Mouse (Mus musculus) olfactory bulb, adult 2 months (tissue): ENCODE results near the gene Fxr2. TPM values are rescaled to one million over a fixed set of nuclear protein-coding genes. Genes with fewer than 3 reads are reported as not detected.

Experiments used
- H3K27ac ChIP-seq: fragments of 200-500 bp; 2 replicates; pipeline ENCODE4 v1.5.1; 2012; ENCODE audit warnings: low read depth, low read length; ENCODE audit not compliant: insufficient read depth
- H3K4me1 ChIP-seq: fragments of 200-500 bp; 2 replicates; pipeline ENCODE4 v1.6.1; 2012; ENCODE audit warnings: low read length; ENCODE audit not compliant: control insufficient read depth, insufficient read depth
- H3K4me3 ChIP-seq: fragments of 200-500 bp; 2 replicates; pipeline ENCODE4 v1.5.1; 2012; ENCODE audit warnings: mild to moderate bottlenecking, low read depth, low read length, moderate library complexity; ENCODE audit not compliant: insufficient read depth
- CTCF ChIP-seq: fragments of 200-500 bp; IDR thresholded peaks from 2 replicates; pipeline ENCODE4 v1.5.1; 2012; ENCODE audit warnings: low read depth, mild to moderate bottlenecking, low read length, moderate library complexity; ENCODE audit not compliant: insufficient read depth
- POLR2A ChIP-seq: fragments of 200-500 bp; IDR thresholded peaks from 2 replicates; pipeline ENCODE4 v1.6.1; 2012; ENCODE audit warnings: mild to moderate bottlenecking, low read depth, low read length, moderate library complexity; ENCODE audit not compliant: insufficient read depth
- WGBS: fragments of 180-500 bp; shearing (Covaris S2); methylation state at CpG from one replicate; pipeline ENCODE4 v1.1.7; 2018; 5-methylcytosine and 5-hydroxymethylcytosine counted together
- polyA plus RNA-seq: library from polyadenylated mRNA; stranded (reverse); fragments of >200 nt; gene quantifications from 2 replicates; pipeline ENCODE4 v1.2.4, GENCODE M21; 2012; ENCODE audit warnings: low replicate concordance; ENCODE audit not compliant: missing spikeins, insufficient read depth, insufficient read length

The Fxr2 gene
- polyA plus RNA-seq, 1 experiment, result not detected

- Histone ChIP-seq H3K4me3 (no peak overlapping the region), H3K27ac (no peak overlapping the region), H3K4me1 (peaks cover 32% of the 10 kb centered on the region)
- 87% methylated on average over 12 of the region's 12 CpGs for WGBS
- TF ChIP-seq POLR2A, result no peak
- TF ChIP-seq CTCF, result no peak
Measured at GRCm38 (mm10) chr11:69684128-69684745, 51.4 kb downstream of the Fxr2 start.

DNA sequence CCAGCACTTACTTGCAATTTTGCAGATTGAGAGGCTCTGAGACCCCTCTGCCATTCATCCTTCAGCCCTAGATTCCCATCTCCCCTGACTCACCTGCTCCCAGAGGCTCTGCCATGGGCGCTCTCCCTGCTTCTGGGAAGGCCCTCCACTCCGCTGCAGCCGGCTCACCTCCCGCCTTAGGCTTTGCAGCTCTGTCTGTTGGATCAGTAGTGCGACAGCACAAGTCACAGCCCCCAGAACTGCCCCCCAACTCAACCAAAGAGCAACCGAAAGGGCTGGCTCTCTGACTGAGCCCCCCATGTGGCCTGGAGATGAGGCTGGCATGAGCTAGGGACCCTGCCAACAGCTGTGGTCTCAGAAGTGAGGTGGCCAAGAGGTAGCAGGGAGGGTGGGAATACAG is 52.1 kb downstream of the Fxr2 start:
- TF ChIP-seq POLR2A, result no peak
- no peak for TF ChIP-seq CTCF
- Histone ChIP-seq H3K4me3 (no peak overlapping the region), H3K27ac (peak overlapping the region; percentile 94), H3K4me1 (peaks cover 31% of the 10 kb centered on the region)
- 72% methylated on average over 6 of the region's 6 CpGs for WGBS

DNA sequence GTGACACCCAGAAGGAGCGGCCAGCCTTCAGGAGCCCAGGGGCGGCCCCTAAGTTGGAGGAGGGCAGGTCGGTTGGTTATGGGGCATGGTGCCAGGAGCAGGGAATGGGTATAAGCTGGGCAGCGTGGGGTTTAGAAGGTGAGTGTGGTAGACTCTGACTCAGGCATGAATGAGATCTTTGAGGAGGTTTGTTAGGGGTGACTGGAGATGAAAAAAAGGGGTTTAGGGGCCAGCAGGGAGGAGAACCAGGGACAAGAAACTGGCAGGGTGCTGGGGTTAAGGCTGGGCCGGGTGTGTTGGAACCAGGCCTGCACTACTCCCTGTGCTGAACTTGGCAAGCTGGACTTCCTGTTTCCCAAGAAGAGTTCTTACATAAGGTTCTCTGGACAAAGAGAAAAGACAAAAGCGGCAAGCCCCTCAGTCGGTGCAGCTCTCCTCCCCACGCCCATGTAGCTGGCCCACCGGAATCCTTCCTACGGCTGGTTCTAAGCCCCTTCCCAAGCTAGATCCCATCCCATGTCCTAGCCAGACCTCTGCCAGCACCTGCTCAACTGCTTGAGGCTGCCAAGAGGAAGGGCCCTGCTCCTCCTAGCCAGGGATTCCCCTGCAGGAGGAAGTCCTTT is 52.8 kb downstream of the Fxr2 start, which contains the start of gene Tnfsf13:
Gene Tnfsf13, minus strand, starts transcription at position 259 of the 623 bp plus-strand sequence.
- peak within 1 kb of the TSS; percentile 94 for H3K27ac ChIP-seq
- H3K4me1 ChIP-seq, result peaks cover 24% of the 10 kb centered on the region
- 40% methylated on average over 10 of the region's 10 CpGs for WGBS
- TF ChIP-seq POLR2A, result no peak; the same call in 1 of the 2 replicates
- TF ChIP-seq CTCF, result no peak
- no peak within 1 kb of the TSS for H3K4me3 ChIP-seq

- H3K27ac ChIP-seq, result no peak overlapping the region
- H3K4me3 ChIP-seq, result no peak overlapping the region
- no peak for TF ChIP-seq POLR2A
- WGBS, result 3% methylated on average over 4 of the region's 4 CpGs
- H3K4me1 ChIP-seq, result peaks cover 22% of the 10 kb centered on the region
Measured at GRCm38 (mm10) chr11:69686377-69686776, 53.6 kb downstream of the Fxr2 start.

DNA sequence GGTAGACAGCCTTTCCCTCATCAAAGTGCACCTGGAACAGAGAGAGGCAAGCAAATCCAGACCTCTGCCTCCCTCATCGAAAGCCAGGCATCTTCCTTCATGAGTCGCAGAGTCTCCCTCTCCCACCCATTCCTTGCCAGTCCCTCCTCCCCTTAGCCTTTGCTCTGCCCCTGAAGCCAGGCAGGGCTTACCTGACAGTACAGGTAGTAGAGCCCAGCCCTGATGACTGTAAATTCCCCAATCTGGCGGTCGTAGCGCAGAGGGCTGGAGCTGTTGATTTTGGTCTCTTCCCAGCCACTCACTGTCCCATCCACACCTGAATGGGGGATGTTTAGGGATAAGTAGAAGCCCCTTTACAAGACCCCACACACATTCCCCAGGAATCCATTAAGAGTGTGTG is 54.3 kb downstream of the Fxr2 start:
- H3K4me1 ChIP-seq, result peaks cover 22% of the 10 kb centered on the region
- 68% methylated on average over 5 of the region's 5 CpGs for WGBS
- no peak overlapping the region for H3K4me3 ChIP-seq
- H3K27ac ChIP-seq, result no peak overlapping the region
- TF ChIP-seq POLR2A, result no peak
- no peak for TF ChIP-seq CTCF

DNA sequence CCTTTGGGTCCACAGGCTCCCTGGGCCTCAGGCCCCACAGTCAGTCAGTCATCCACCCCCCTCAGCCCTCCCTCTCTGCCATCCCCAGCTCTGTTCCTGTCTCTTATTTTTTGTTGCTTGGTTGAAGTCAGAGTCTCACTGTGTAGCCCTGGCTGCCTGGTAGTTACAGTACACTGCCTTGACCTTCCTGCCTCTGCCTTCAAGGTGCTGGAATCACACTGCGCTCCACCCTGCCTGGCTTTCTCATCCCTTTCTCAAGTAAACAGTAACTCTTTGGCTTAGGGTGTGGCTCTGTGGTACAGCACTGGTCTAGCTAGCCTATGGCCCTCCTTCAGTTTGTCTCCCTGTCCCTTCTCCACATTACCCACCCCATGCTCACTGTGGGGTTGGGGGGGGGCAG is 57.1 kb downstream of the Fxr2 start:
- H3K27ac ChIP-seq, result no peak overlapping the region
- no peak for TF ChIP-seq CTCF
- TF ChIP-seq POLR2A, result no peak
- WGBS, result 97% methylated on average over 1 of the region's 1 CpGs
- no peak overlapping the region for H3K4me3 ChIP-seq
- H3K4me1 ChIP-seq, result peaks cover 25% of the 10 kb centered on the region

DNA sequence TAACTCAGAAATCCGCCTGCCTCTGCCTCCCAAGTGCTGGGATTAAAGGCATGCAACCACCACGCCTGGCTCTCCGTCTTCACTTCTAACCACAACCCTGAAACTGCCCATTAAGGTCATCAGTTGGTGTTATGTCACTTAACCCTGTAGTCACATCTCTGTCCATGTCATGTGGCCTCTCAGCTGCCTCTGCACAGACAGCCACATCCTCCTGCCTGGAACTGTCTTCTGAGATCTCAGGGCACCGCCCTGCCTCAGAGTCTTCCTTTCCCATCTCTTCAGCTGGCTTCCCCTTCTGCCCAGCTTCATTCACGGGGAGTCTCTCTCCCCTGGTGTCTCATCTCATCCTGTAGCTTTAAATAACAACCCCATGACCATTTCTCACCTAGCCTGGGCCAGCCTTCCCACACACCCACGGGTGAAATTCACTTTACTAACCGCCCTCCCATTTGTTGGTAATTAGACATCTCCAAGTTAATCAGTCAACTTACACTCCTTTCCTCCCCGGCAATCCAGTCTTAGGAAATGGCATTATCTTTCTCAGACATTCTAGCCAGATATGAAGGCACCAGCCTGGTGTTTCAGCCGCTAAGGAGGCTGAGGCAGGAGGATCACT is 59.5 kb downstream of the Fxr2 start:
- TF ChIP-seq CTCF (no peak), POLR2A (no peak)
- H3K27ac ChIP-seq, result no peak overlapping the region
- WGBS, result 71% methylated on average over 9 of the region's 9 CpGs

DNA sequence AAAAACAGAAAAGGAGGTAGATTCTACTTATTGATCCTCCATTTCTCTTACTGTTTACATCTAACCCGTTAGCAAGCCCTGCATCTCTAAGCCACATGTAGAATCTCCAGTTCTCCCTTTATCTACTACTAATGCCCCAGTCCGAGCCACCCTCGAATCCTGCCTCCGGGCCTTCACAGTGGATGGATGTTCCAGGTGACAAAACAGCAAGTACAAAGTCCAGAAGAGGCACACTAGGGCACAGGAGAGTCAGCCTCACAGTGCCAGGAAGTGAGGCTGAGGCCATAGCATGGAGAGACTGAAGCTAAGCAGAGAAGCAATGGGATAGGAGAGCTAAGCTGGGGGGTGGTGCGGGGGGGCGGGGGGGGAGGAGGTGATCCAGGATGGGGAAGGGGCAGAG is 60.1 kb downstream of the Fxr2 start:
- no peak overlapping the region for H3K4me3 ChIP-seq
- no peak for TF ChIP-seq CTCF
- no peak for TF ChIP-seq POLR2A
- peaks cover 15% of the 10 kb centered on the region for H3K4me1 ChIP-seq
- 90% methylated on average over 6 of the region's 6 CpGs for WGBS
- H3K27ac ChIP-seq, result no peak overlapping the region

More for the DNA sequence above, 59.5 kb downstream of the Fxr2 start:
- Histone ChIP-seq H3K4me1 (peaks cover 15% of the 10 kb centered on the region), H3K4me3 (no peak overlapping the region)

GRCm38 (mm10) chr11:69693421-69693965 is 60.7 kb downstream of the Fxr2 start:
- no peak overlapping the region for H3K27ac ChIP-seq
- H3K4me1 ChIP-seq, result peaks cover 15% of the 10 kb centered on the region
- WGBS, result 68% methylated on average over 11 of the region's 11 CpGs
- H3K4me3 ChIP-seq, result no peak overlapping the region
- TF ChIP-seq POLR2A (no peak), CTCF (no peak)
